Mouse (Mus musculus) brain, embryonic 14.5 days (tissue): ENCODE results near the gene Olfr648.

Experiments
- CTCF ChIP-seq: fragments of 200-500 bp; IDR thresholded peaks from 2 replicates; pipeline ENCODE4 v1.5.1; 2012; ENCODE audit warnings: inconsistent platforms, mild to moderate bottlenecking, moderate library complexity, borderline replicate concordance; ENCODE audit not compliant: insufficient read depth, insufficient read length; ENCODE audit errors: extremely low read depth
- POLR2A ChIP-seq: fragments of 200-500 bp; IDR thresholded peaks from 2 replicates; pipeline ENCODE4 v1.6.1; 2012; ENCODE audit warnings: mild to moderate bottlenecking, inconsistent platforms, borderline replicate concordance; ENCODE audit not compliant: poor library complexity, insufficient read depth, insufficient read length, severe bottlenecking; ENCODE audit errors: extremely low read depth

DNA sequence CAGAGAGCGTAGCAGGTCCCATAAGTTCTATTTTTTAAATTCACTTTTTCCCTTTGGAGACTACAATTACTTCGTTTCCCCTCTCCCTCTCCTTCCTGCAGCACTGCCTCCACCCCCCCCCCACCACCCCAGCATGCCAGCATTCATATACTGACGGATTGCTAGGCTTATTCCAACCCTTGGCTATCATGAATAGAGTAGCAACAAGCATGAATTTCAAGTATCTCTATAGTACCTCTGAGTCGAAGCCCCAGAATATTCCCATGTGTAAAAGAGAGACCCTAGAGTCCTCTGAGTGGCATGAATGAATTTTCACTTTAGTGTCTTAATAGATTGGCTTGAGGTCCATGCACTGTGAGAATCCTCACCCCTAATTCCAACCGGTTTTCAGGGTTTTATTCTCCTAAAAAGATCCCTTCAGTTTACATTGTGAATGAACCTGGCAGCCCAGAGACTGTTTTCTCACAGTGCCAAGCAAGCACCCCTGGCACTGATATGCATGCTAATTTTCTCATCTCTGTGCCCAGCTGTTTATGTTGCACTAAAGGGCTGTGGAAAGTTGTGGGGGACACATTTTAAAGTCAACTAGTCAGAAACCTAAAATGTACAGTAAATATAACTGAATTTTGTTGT lies 4.7 kb downstream of the Olfr648 start:
- TF ChIP-seq CTCF (no peak), POLR2A (no peak)
